Mouse (Mus musculus) thymus, adult 2 months (tissue): ENCODE measurements around the gene Mlx.

Experiments used
- CTCF ChIP-seq: fragments of 200-500 bp; IDR thresholded peaks from 2 replicates; pipeline ENCODE4 v1.5.1; 2012; ENCODE audit warnings: mild to moderate bottlenecking, control low read depth, low read length, moderate library complexity, borderline replicate concordance; ENCODE audit not compliant: control insufficient read depth, poor library complexity, insufficient read depth; ENCODE audit errors: extremely low read depth
- POLR2A ChIP-seq: fragments of 200-500 bp; IDR thresholded peaks from 2 replicates; pipeline ENCODE4 v1.6.1; 2012; ENCODE audit warnings: mild to moderate bottlenecking, low read length, control low read depth, moderate library complexity; ENCODE audit not compliant: control insufficient read depth, poor library complexity, insufficient read depth; ENCODE audit errors: extremely low read depth

- TF ChIP-seq CTCF (no peak), POLR2A (no peak)
These were observed 778 bp upstream of the Mlx start for GRCm38 (mm10) chr11:101086323-101086674.
